Mouse (Mus musculus) intestine, embryonic 15.5 days (tissue): ENCODE results near the gene Slc9a9. TPM values are rescaled to one million over a fixed set of nuclear protein-coding genes. Genes with fewer than 3 reads are reported as not detected.
A peak's percentile ranks its signal among the peaks of the same experiment; 100 is the strongest.

Experiments
- ATAC-seq: fragments of 200-750 bp; cut with Nextera tagmentation; 2 replicates; pipeline ENCODE4 v1.8.0; 2017; ENCODE audit warnings: moderate TSS enrichment, moderate library complexity
- H3K27ac ChIP-seq: fragments of 300-500 bp; sonication (generic); 2 replicates; pipeline ENCODE4 v1.5.1; 2015; ENCODE audit warnings: mild to moderate bottlenecking, inconsistent platforms
- H3K27me3 ChIP-seq: fragments of 300-500 bp; sonication (generic); replicated peaks from 2 replicates; pipeline ENCODE4 v1.6.1; 2015; ENCODE audit warnings: inconsistent platforms
- H3K36me3 ChIP-seq: fragments of 300-500 bp; sonication (generic); 2 replicates; pipeline ENCODE4 v1.6.1; 2015; ENCODE audit warnings: inconsistent platforms
- H3K4me1 ChIP-seq: fragments of 300-500 bp; sonication (generic); replicated peaks from 2 replicates; pipeline ENCODE4 v1.6.1; 2015; ENCODE audit warnings: inconsistent platforms
- H3K4me2 ChIP-seq: fragments of 300-500 bp; sonication (generic); replicated peaks from 2 replicates; pipeline ENCODE4 v1.6.1; 2015; ENCODE audit warnings: mild to moderate bottlenecking, inconsistent platforms
- H3K4me3 ChIP-seq: fragments of 300-500 bp; sonication (generic); replicated peaks from 2 replicates; pipeline ENCODE4 v1.5.1; 2015; ENCODE audit warnings: inconsistent platforms
- H3K9ac ChIP-seq: fragments of 300-500 bp; sonication (generic); 2 replicates; pipeline ENCODE4 v1.6.1; 2015; ENCODE audit warnings: inconsistent platforms
- H3K9me3 ChIP-seq: fragments of 300-500 bp; sonication (generic); 2 replicates; pipeline ENCODE4 v1.6.1; 2016; ENCODE audit warnings: inconsistent platforms
- WGBS: fragments of 180-500 bp; shearing (Covaris S2); methylation state at CpG from one replicate; pipeline ENCODE4 v1.1.7; 2015; 5-methylcytosine and 5-hydroxymethylcytosine counted together
- polyA plus RNA-seq: library from polyadenylated mRNA; unstranded; fragments of >200 nt; fragmentation: Nextera tagmentation; extraction: Ambion mirVana; gene quantifications from 2 replicates; pipeline ENCODE4 v1.2.1, GENCODE M21; 2015

Slc9a9 gene
- polyA plus RNA-seq, 1 experiment from 2014 or later: 2.4 TPM

DNA sequence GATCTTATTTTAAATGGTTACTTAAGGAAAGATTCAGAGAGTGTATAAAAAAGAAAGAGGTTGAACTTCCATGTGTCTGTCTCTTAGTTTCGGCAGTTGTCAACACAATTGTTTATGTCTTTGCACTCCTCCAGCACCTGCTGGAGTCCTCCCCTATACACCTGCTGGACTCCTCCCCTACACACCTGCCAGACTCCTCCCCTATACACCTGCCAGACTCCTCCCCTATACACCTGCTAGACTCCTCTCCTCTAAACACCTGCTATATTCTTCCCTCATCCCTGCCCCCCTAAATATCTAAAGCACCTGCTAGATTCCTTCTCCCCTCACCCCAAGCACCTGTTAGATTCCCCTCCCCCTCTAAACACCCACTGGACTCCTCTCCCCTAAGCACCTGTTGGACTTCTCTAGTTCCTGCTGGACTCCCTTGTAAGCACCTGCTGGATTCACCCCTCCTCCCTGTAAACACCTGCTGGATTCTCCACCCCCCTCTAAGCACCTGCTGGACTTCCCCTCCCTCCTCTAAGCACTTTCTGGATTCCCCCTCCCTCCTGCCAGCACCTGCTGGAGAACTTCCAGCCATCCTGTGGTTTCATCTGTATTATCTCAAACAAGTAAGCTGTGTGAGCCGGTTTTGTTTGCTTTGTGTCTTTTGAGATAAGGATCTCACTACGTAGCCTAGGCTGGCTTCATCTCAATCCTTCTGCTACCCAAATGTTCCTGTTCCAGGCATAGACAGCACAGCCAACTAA is 10.1 kb upstream of the Slc9a9 start:
- H3K9me3 ChIP-seq: no peaks in the 10 kb centered on the region
- H3K4me2 ChIP-seq: no peak overlapping the region
- H3K27ac ChIP-seq: no peak overlapping the region
- no peak overlapping the region for H3K4me3 ChIP-seq
- H3K36me3 ChIP-seq: no peaks in the 10 kb centered on the region
- no peaks in the 10 kb centered on the region for H3K4me1 ChIP-seq
- H3K27me3 ChIP-seq: no peaks in the 10 kb centered on the region
- H3K9ac ChIP-seq: no peak overlapping the region
- peak; percentile 92 for ATAC-seq
- WGBS: 41% methylated on average over 3 of the region's 3 CpGs

DNA sequence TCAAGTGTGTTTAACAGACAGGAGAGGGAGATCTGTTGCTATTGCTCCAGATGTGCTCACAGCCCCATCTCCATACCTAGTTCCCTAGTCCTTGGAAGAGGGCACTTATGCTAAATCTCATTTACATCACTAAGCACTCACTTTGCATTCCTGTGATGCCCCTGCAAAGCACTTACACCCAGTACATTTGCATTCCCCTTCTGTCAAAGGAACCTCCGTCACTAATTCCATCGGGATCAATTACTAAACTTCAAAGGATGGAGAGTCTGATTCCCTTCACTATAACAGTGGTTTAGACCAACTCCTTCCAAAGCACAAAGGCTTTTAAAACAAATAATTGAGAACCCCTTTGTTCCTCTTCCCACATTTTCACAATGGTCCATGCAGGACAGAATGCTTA is 7.9 kb upstream of the Slc9a9 start:
- Histone ChIP-seq H3K36me3 (no peaks in the 10 kb centered on the region), H3K4me3 (no peak overlapping the region), H3K4me1 (no peaks in the 10 kb centered on the region), H3K4me2 (no peak overlapping the region), H3K27me3 (no peaks in the 10 kb centered on the region), H3K9me3 (no peaks in the 10 kb centered on the region), H3K27ac (no peak overlapping the region), H3K9ac (no peak overlapping the region)
- 22% methylated on average over 2 of the region's 2 CpGs for WGBS
- no peak for ATAC-seq

- H3K9ac ChIP-seq: no peak overlapping the region
- H3K9me3 ChIP-seq: no peaks in the 10 kb centered on the region
- no peak overlapping the region for H3K4me3 ChIP-seq
- no peak overlapping the region for H3K4me2 ChIP-seq
- no peaks in the 10 kb centered on the region for H3K36me3 ChIP-seq
- 0 out of 2 replicates have a peak, but pooled peaks cover 2% of the 10 kb centered on the region for H3K4me1 ChIP-seq
- H3K27me3 ChIP-seq: no peaks in the 10 kb centered on the region
- no peak overlapping the region for H3K27ac ChIP-seq
- 75% methylated on average over 4 of the region's 4 CpGs for WGBS
- ATAC-seq: no peak
Observed at GRCm38 (mm10) chr9:94665248-94665647, 4.5 kb upstream of the Slc9a9 start.

GRCm38 (mm10) chr9:94668589-94668988 is 1.1 kb upstream of the Slc9a9 start:
- Histone ChIP-seq H3K4me1 (0 out of 2 replicates have a peak, but pooled peaks cover 3% of the 10 kb centered on the region), H3K36me3 (no peaks in the 10 kb centered on the region), H3K4me3 (no peak overlapping the region), H3K27me3 (no peaks in the 10 kb centered on the region), H3K27ac (no peak overlapping the region), H3K9ac (no peak overlapping the region), H3K4me2 (no peak overlapping the region), H3K9me3 (no peaks in the 10 kb centered on the region)
- 54% methylated on average over 7 of the region's 7 CpGs for WGBS
- no peak for ATAC-seq

DNA sequence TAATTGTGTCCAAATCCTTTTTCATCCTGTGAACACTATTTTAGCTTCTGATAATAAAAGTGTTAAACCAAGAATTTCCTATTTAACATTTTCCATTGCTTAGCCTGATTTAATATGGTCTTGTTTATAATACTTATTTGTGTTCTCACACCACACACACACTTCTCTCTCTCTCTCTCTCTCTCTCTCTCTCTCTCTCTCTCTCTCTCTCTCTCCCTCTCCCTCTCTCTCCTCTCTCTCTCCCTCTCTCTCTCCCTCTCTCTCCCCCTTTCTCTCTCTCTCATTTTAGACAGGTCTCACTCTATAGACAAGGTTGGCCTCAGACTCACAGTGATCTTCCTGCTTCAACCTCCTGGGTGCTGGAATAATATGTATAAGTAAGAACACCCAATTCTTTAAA is 995 bp downstream of the Slc9a9 start:
- H3K27ac ChIP-seq: no peak overlapping the region
- H3K4me3 ChIP-seq: no peak overlapping the region
- H3K36me3 ChIP-seq: no peaks in the 10 kb centered on the region
- H3K9ac ChIP-seq: no peak overlapping the region
- H3K9me3 ChIP-seq: no peaks in the 10 kb centered on the region
- 0 out of 2 replicates have a peak, but pooled peaks cover 3% of the 10 kb centered on the region for H3K4me1 ChIP-seq
- no peaks in the 10 kb centered on the region for H3K27me3 ChIP-seq
- H3K4me2 ChIP-seq: peak overlapping the region; percentile 85; the same call in 1 of the 2 replicates
- ATAC-seq: no peak

DNA sequence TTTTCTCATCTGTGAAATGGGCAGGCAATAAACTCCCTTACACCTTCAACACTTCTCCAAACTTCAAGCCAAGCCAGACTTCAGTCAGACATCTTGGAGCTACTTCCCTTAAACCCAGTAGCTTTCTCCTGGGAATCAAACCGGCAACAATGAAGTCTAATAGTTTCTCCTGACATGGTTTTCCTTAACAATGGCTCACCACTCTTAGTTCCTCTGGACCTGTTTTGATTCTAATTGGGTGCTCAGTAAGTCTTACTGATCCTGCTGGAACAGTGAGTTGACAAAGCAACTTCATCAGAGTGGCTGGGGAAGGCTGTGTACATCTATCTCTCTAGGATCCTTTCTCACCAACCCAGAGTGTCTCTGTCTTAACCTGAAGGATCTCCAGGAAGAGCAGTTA is 5.0 kb downstream of the Slc9a9 start:
- Histone ChIP-seq H3K4me1 (0 out of 2 replicates have a peak, but pooled peaks cover 3% of the 10 kb centered on the region), H3K27ac (no peak overlapping the region)
- 83% methylated on average over 1 of the region's 1 CpGs for WGBS

DNA sequence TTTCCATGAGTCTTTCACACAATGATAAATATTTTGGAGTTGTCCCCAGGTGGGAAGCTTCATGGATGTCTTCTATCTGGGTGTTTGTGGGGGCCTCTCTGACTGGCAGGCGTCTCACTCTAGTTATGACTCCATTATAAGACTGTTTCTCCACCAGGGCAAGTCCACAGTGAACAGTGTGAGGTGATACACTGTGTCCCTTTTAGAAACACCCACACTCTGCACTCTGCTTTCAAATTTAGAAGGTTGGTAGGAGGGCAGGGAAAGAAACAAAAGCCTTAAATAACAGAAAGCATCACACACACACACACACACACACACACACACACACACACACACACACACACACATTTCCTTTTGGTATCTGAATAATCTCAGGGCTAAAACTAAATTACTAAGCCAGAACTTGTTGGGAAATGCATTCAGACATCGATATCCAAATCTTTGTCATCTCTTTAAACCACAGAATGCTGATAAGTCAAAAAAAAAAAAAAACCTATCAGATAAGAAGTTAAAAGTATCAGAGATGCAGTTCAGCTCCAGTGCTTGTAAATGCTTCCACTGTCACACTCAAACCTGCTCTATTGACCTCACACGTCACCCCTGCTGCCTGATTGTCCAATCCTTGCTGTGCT is 8.4 kb downstream of the Slc9a9 start:
- 73% methylated on average over 3 of the region's 3 CpGs for WGBS
- no peaks in the 10 kb centered on the region for H3K36me3 ChIP-seq
- H3K27ac ChIP-seq: no peak overlapping the region
- no peaks in the 10 kb centered on the region for H3K27me3 ChIP-seq
- no peak overlapping the region for H3K9ac ChIP-seq
- no peak overlapping the region for H3K4me3 ChIP-seq
- H3K4me2 ChIP-seq: no peak overlapping the region
- H3K9me3 ChIP-seq: no peaks in the 10 kb centered on the region
- no peaks in the 10 kb centered on the region for H3K4me1 ChIP-seq
- ATAC-seq: no peak

More for the DNA sequence above, 5.0 kb downstream of the Slc9a9 start:
- Histone ChIP-seq H3K9me3 (no peaks in the 10 kb centered on the region), H3K4me2 (no peak overlapping the region), H3K4me3 (no peak overlapping the region), H3K27me3 (no peaks in the 10 kb centered on the region), H3K9ac (no peak overlapping the region), H3K36me3 (no peaks in the 10 kb centered on the region)
- ATAC-seq: no peak

GRCm38 (mm10) chr9:94680468-94681094 is 10.9 kb downstream of the Slc9a9 start:
- Histone ChIP-seq H3K4me3 (no peak overlapping the region), H3K9ac (no peak overlapping the region), H3K4me1 (no peaks in the 10 kb centered on the region), H3K27ac (no peak overlapping the region), H3K9me3 (no peaks in the 10 kb centered on the region), H3K36me3 (no peaks in the 10 kb centered on the region), H3K4me2 (no peak overlapping the region), H3K27me3 (no peaks in the 10 kb centered on the region)
- 58% methylated on average over 18 of the region's 18 CpGs for WGBS
- ATAC-seq: no peak

DNA sequence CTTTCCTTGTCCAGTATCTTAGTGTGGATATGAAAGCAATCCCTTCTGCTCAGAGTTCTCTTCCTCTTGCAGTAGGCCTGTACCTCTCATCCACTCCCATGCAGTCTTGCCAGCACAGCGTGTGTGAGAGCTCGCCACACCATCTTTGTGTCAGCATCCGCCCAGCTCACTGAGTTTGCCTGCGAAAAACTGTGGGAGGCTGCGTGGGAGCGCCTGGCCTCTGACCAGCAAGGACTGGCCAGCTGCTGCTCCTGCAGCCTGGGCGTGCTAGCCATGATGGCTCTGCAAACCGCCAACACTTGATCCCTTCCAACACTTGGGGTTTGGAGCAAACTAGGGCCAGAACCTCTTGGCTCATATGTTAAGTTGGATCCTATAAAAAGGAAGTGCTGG is 11.4 kb downstream of the Slc9a9 start:
- 90% methylated on average over 8 of the region's 8 CpGs for WGBS
- ATAC-seq: no peak
- Histone ChIP-seq H3K4me3 (no peak overlapping the region), H3K9me3 (no peaks in the 10 kb centered on the region), H3K9ac (no peak overlapping the region), H3K36me3 (no peaks in the 10 kb centered on the region), H3K27me3 (no peaks in the 10 kb centered on the region), H3K4me1 (no peaks in the 10 kb centered on the region), H3K4me2 (no peak overlapping the region), H3K27ac (no peak overlapping the region)

DNA sequence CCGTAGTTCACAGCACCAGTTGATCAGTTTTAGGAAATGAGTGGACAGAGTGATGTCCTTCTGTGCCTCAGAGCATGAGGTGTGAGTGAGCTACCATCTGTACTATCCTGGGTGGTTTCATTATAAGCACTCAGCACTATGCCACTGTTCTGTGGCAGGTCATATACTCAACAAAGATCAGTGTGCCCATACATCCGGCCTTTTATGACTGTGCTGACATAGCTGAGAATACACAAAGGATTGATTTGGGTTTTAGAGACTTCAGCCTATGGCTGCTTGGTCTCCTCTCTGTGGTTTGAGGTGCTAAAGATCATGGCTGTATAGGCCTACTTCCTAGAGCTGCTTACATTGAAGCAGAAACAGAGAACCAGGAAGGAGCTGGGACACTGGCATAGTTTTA is 12.6 kb downstream of the Slc9a9 start:
- H3K4me1 ChIP-seq: no peaks in the 10 kb centered on the region
- no peak overlapping the region for H3K27ac ChIP-seq
- no peak overlapping the region for H3K4me3 ChIP-seq
- ATAC-seq: no peak
- 83% methylated on average over 2 of the region's 2 CpGs for WGBS
- no peak overlapping the region for H3K4me2 ChIP-seq
- no peak overlapping the region for H3K9ac ChIP-seq
- H3K9me3 ChIP-seq: no peaks in the 10 kb centered on the region
- no peaks in the 10 kb centered on the region for H3K27me3 ChIP-seq
- no peaks in the 10 kb centered on the region for H3K36me3 ChIP-seq

GRCm38 (mm10) chr9:94685640-94686039 is 15.9 kb downstream of the Slc9a9 start:
- ATAC-seq: no peak
- no peaks in the 10 kb centered on the region for H3K9me3 ChIP-seq
- H3K4me3 ChIP-seq: no peak overlapping the region
- no peak overlapping the region for H3K4me2 ChIP-seq
- H3K36me3 ChIP-seq: no peaks in the 10 kb centered on the region
- H3K4me1 ChIP-seq: no peaks in the 10 kb centered on the region
- H3K27me3 ChIP-seq: no peaks in the 10 kb centered on the region
- H3K9ac ChIP-seq: no peak overlapping the region
- H3K27ac ChIP-seq: no peak overlapping the region
- 61% methylated on average over 1 of the region's 1 CpGs for WGBS

DNA sequence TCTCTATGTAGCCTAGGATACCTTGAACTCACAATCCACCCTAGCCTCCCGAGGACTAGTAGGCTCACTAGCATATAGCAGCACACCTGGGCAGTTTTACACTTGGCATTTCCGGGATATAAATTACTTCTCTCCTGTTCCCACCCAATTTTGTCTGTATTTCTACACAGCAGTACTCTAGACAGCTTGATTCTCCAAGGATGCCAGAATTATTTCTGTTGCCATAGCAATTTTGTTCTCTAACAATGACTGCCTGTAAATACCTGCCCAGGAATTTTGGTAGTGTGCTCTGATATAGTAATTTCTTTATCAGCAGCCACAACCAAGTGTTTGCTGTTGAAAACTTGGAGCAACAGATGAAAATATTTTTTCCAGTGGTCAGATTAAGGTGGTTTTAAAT is 16.7 kb downstream of the Slc9a9 start:
- ATAC-seq: no peak
- Histone ChIP-seq H3K36me3 (no peaks in the 10 kb centered on the region), H3K9me3 (no peaks in the 10 kb centered on the region), H3K4me2 (no peak overlapping the region), H3K4me1 (peaks cover 2% of the 10 kb centered on the region; the same call in 1 of the 2 replicates), H3K9ac (no peak overlapping the region), H3K27me3 (no peaks in the 10 kb centered on the region), H3K4me3 (no peak overlapping the region), H3K27ac (no peak overlapping the region)
- WGBS: 82% methylated on average over 2 of the region's 2 CpGs
